Mouse (Mus musculus) midbrain, embryonic 11.5 days (tissue): ENCODE data around the gene Dcbld1. TPM values are rescaled to one million over a fixed set of nuclear protein-coding genes. Genes with fewer than 3 reads are reported as not detected.
"Not testable (repeated sequence)": the region's sequence is repeated elsewhere in the genome, so short reads cannot be mapped to it uniquely, and the experiment has no call there.

Experiments used
- ATAC-seq: fragments of 200-750 bp; cut with Nextera tagmentation; 2 replicates; pipeline ENCODE4 v1.8.0; 2017; ENCODE audit warnings: moderate TSS enrichment, moderate library complexity; ENCODE audit not compliant: low FRiP score
- DNase-seq: peaks from one replicate; pipeline ENCODE4 v3.0.0; 2015; ENCODE audit warnings: low spot score; ENCODE audit errors: missing footprints
- H3K27ac ChIP-seq: fragments of 300-500 bp; sonication (generic); 2 replicates; pipeline ENCODE4 v1.5.1; 2014; ENCODE audit warnings: low read depth, low read length
- H3K27me3 ChIP-seq: fragments of 300-500 bp; sonication (generic); 2 replicates; pipeline ENCODE4 v1.6.1; 2014; ENCODE audit warnings: mild to moderate bottlenecking, low read length, moderate library complexity, mixed read lengths; ENCODE audit not compliant: control insufficient read depth, insufficient read depth
- H3K36me3 ChIP-seq: fragments of 300-500 bp; sonication (generic); 2 replicates; pipeline ENCODE4 v1.6.1; 2014; ENCODE audit warnings: mild to moderate bottlenecking, low read length, moderate library complexity, mixed read lengths; ENCODE audit not compliant: control insufficient read depth, insufficient read depth
- H3K4me1 ChIP-seq: fragments of 300-500 bp; sonication (generic); 2 replicates; pipeline ENCODE4 v1.6.1; 2014; ENCODE audit warnings: low read length; ENCODE audit not compliant: control insufficient read depth, insufficient read depth
- H3K4me2 ChIP-seq: fragments of 300-500 bp; sonication (generic); 2 replicates; pipeline ENCODE4 v1.6.1; 2014; ENCODE audit warnings: mild to moderate bottlenecking, moderate library complexity
- H3K4me3 ChIP-seq: fragments of 300-500 bp; sonication (generic); 2 replicates; pipeline ENCODE4 v1.5.1; 2014; ENCODE audit warnings: low read depth, low read length
- H3K9ac ChIP-seq: fragments of 300-500 bp; sonication (generic); 2 replicates; pipeline ENCODE4 v1.6.1; 2014; ENCODE audit warnings: low read length
- H3K9me3 ChIP-seq: fragments of 300-500 bp; sonication (generic); 2 replicates; pipeline ENCODE4 v1.6.1; 2016; ENCODE audit warnings: low read length; ENCODE audit not compliant: control insufficient read depth
- WGBS: fragments of 180-500 bp; shearing (Covaris S2); extraction: QIAGEN DNeasy Blood & Tissue Kit; methylation state at CpG from one replicate; pipeline ENCODE4 v1.1.7; 2014; 5-methylcytosine and 5-hydroxymethylcytosine counted together
- polyA plus RNA-seq: library from polyadenylated mRNA; unstranded; fragments of >200 nt; fragmentation: Nextera tagmentation; extraction: Ambion mirVana; gene quantifications from 2 replicates; pipeline ENCODE4 v1.2.1, GENCODE M21; 2014

Gene Dcbld1
- polyA plus RNA-seq, 1 experiment from 2014 or later: 17.4 TPM

GRCm38 (mm10) chr10:52309196-52309595, 75.8 kb downstream of the Dcbld1 start:
- no peak for DNase-seq
- ATAC-seq: no peak
- no peaks in the 10 kb centered on the region for H3K4me1 ChIP-seq
- H3K27ac ChIP-seq: no peak overlapping the region
- H3K27me3 ChIP-seq: no peaks in the 10 kb centered on the region
- no peak overlapping the region for H3K4me3 ChIP-seq
- H3K4me2 ChIP-seq: no peak overlapping the region
- no peaks in the 10 kb centered on the region for H3K9me3 ChIP-seq
- WGBS: 83% methylated on average over 8 of the region's 8 CpGs
- H3K9ac ChIP-seq: no peak overlapping the region
- H3K36me3 ChIP-seq: no peaks in the 10 kb centered on the region

DNA sequence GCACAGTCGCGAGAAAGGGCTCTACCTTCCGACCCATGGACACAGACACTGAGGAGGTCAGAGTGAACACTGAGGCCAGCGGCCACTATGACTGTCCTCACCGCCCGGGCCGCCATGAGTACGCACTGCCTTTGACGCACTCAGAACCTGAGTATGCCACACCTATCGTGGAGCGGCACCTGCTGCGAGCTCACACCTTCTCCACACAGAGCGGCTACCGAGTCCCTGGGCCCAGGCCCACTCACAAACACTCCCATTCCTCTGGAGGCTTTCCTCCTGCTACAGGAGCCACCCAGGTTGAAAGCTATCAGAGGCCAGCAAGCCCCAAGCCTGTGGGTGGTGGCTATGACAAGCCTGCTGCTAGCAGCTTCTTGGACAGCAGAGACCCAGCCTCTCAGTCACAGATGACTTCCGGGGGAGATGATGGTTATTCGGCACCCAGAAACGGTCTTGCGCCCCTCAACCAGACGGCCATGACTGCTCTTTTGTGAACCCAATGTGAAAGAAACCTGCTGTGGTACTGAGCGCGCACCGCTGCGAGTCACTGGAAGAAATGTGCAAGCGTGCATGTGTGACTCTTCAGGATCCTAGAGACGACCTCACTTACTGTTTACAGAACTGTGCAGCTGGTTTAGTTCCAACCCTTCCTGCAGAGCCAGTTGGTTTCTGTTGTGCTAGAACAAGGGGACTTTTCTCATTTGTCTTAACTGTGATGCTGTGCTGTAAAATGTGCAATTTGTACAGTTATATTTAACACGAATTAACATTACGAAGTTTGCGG, 86.3 kb downstream of the Dcbld1 start:
- H3K4me1 ChIP-seq: no peaks in the 10 kb centered on the region
- H3K9me3 ChIP-seq: no peaks in the 10 kb centered on the region
- ATAC-seq (no peak), DNase-seq (no peak)
- no peak overlapping the region for H3K27ac ChIP-seq
- no peak overlapping the region for H3K4me3 ChIP-seq
- no peak overlapping the region for H3K9ac ChIP-seq
- H3K27me3 ChIP-seq: no peaks in the 10 kb centered on the region
- no peak overlapping the region for H3K4me2 ChIP-seq
- 93% methylated on average over 28 of the region's 28 CpGs for WGBS
- peaks cover 2% of the 10 kb centered on the region; the same call in 1 of the 2 replicates for H3K36me3 ChIP-seq

DNA sequence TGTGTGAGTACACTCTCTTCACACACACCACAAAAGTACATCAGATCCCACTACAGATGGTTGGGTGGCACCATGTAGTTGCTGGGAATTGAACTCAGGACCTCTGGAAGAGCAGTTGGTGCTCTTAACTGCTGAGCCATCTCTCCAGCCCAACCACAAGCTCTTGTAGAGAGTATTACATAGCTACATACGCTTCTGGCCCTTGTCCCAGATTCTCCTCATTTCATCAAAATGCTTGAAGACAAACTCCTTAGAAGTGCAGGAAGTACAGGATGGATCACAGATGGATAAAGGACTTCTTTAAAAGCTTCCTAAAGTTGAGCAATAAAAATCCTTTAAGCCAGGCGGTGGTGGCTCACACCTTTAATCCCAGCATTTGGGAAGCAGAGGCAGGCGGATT, 88.5 kb downstream of the Dcbld1 start:
- Histone ChIP-seq H3K36me3 (peaks cover 2% of the 10 kb centered on the region; the same call in 1 of the 2 replicates), H3K4me3 (no peak overlapping the region), H3K4me1 (no peaks in the 10 kb centered on the region), H3K4me2 (no peak overlapping the region), H3K9ac (no peak overlapping the region), H3K27me3 (no peaks in the 10 kb centered on the region), H3K9me3 (no peaks in the 10 kb centered on the region), H3K27ac (no peak overlapping the region)
- WGBS: 91% methylated on average over 3 of the region's 3 CpGs
- DNase-seq (no peak), ATAC-seq (no peak)

DNA sequence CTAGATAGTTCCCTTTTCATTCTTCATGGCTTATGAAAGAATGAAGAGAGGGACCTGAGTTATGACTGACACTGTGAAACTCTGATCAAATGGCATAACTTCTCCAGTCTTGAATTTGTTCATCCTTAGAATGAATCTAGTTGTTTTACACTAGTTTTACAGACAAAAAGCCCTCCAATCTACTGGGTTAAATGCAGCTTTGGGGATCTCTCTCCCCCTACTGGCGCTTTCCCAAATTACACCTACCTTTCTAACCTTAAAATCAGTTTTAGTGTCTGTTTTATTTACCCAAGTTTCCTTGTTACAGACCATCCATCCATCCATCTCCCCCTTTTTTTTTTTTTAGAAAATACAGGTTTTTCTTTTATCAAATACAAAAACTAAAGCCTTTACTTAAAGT, 97.6 kb downstream of the Dcbld1 start:
- WGBS: 0% methylated on average over 1 of the region's 1 CpGs
- H3K4me1 ChIP-seq: no peaks in the 10 kb centered on the region
- no peak overlapping the region for H3K9ac ChIP-seq
- DNase-seq (peak; percentile 94), ATAC-seq (no peak)
- H3K27ac ChIP-seq: no peak overlapping the region
- no peaks in the 10 kb centered on the region; the same call in 1 of the 2 replicates for H3K9me3 ChIP-seq
- H3K4me3 ChIP-seq: no peak overlapping the region
- H3K4me2 ChIP-seq: no peak overlapping the region
- no peaks in the 10 kb centered on the region for H3K27me3 ChIP-seq
- H3K36me3 ChIP-seq: no peaks in the 10 kb centered on the region

DNA sequence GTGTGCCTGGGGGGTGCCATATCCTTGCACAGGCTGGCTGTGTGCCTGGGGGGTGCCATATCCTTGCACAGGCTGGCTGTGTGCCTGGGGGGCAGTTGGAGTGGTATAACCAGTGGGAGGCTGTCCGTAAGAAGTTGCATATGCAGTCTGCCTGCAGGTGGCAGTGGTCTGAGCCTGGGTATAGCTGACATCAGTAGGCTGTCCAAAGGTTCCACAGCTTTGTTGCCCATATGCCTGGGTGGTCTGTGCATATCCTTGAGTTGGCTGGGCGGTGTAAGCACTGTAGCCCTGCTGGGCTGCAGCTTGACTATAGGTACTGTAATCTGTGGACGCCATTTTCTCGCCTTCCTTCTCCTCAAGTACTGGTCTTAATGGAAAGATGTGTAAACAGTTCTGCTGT, 109.9 kb downstream of the Dcbld1 start:
- not testable (repeated sequence) for H3K9me3 ChIP-seq, H3K4me3 ChIP-seq, H3K4me1 ChIP-seq, H3K27me3 ChIP-seq, H3K27ac ChIP-seq, H3K4me2 ChIP-seq, H3K9ac ChIP-seq, ATAC-seq, DNase-seq
- WGBS: 92% methylated on average over 4 of the region's 4 CpGs
- peaks cover 11% of the 10 kb centered on the region; the same call in 1 of the 2 replicates for H3K36me3 ChIP-seq

DNA sequence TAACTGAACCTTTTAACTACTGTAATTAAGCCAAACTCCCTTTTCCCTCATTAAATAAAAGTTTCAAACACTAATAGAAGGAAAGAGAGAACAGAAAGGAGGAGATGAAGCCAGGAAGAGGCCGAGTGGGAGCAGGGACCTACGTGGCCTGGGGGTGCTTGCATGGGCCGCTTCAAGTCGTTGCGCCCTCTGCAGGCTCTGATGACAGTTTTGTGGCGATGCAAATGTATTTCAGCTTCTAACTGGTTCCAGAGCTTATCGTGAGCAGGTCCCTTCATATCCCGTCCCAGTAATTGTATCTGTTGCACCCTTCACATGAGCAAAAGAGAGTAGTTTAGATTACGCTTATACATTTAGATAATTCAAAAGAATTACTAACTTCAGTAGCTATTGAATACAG, 119.8 kb downstream of the Dcbld1 start:
- no peak overlapping the region for H3K4me2 ChIP-seq
- ATAC-seq: no peak
- 73% methylated on average over 9 of the region's 9 CpGs for WGBS
- H3K4me1 ChIP-seq: no peaks in the 10 kb centered on the region
- H3K27ac ChIP-seq: no peak overlapping the region
- no peak overlapping the region for H3K9ac ChIP-seq
- H3K4me3 ChIP-seq: no peak overlapping the region
- DNase-seq: no peak
- H3K9me3 ChIP-seq: no peaks in the 10 kb centered on the region
- H3K36me3 ChIP-seq: peaks cover 12% of the 10 kb centered on the region
- no peaks in the 10 kb centered on the region for H3K27me3 ChIP-seq

GRCm38 (mm10) chr10:52358467-52358866, 125.0 kb downstream of the Dcbld1 start, which contains the start of gene Gm26741:
Gm26741 (plus strand) TSS chr10:52358767.
- no peaks in the 10 kb centered on the region for H3K4me1 ChIP-seq
- 89% methylated on average over 2 of the region's 2 CpGs for WGBS
- no peak within 1 kb of the TSS for H3K9ac ChIP-seq
- no peak within 1 kb of the TSS for H3K4me2 ChIP-seq
- no peaks in the 10 kb centered on the region for H3K27me3 ChIP-seq
- 0 out of 2 replicates have a peak, but pooled peaks cover 2% of the 10 kb centered on the region for H3K36me3 ChIP-seq
- no peak within 1 kb of the TSS for H3K4me3 ChIP-seq
- no peaks in the 10 kb centered on the region for H3K9me3 ChIP-seq
- DNase-seq (no peak), ATAC-seq (no peak)
- no peak within 1 kb of the TSS for H3K27ac ChIP-seq

- no peak overlapping the region for H3K9ac ChIP-seq
These were observed 126.9 kb downstream of the Dcbld1 start for GRCm38 (mm10) chr10:52360241-52360735.

DNA sequence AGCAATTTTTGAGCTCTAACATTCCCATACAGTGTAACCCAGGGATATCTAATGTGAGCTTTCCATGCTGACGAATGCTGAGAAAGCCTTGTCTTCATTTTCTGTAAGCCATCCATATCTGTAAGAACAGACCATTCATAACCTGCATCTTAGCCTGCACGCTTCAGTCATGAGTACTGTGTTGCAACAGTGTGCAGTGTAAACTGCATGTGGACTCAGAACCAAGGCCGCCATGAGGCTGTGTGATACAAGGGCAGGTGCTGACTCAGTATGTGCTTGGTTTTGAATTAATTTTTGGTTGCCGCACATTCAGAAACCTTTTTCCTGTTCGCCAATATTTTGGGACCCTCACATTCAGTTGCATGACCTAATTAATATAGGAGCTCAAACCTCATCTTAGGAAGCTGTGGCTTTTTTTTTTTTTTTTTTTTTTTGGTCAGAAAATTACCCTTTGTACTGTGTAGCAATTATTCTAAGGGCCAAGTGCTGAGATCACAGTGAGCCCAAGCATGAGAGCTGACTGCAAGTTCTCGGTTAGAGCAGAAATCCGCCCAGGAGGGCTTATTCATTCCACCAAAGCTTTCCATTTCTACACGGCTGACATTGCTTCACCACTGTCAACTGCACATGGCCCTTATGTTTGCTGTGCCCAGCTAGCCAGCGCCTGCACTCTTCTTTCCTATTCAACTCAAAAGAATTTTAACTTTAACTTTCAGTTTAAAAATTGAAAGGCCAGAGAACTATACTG, 127.6 kb downstream of the Dcbld1 start:
- Histone ChIP-seq H3K4me2 (no peak overlapping the region), H3K9me3 (no peaks in the 10 kb centered on the region), H3K9ac (no peak overlapping the region), H3K4me1 (no peaks in the 10 kb centered on the region), H3K27me3 (no peaks in the 10 kb centered on the region), H3K27ac (no peak overlapping the region), H3K4me3 (no peak overlapping the region), H3K36me3 (no peaks in the 10 kb centered on the region)
- ATAC-seq: no peak
- WGBS: 91% methylated on average over 9 of the region's 9 CpGs
- DNase-seq: no peak

More at GRCm38 (mm10) chr10:52360241-52360735, 126.9 kb downstream of the Dcbld1 start:
- Histone ChIP-seq H3K9me3 (no peaks in the 10 kb centered on the region), H3K4me1 (no peaks in the 10 kb centered on the region), H3K36me3 (no peaks in the 10 kb centered on the region), H3K4me3 (no peak overlapping the region), H3K27me3 (no peaks in the 10 kb centered on the region), H3K27ac (no peak overlapping the region), H3K4me2 (no peak overlapping the region)
- no peak for DNase-seq
- ATAC-seq: no peak
- WGBS: 98% methylated on average over 4 of the region's 4 CpGs
